Mouse (Mus musculus) heart, postnatal 10 days (tissue): Measurements from ENCODE around the gene Pym1. TPM values are rescaled to one million over a fixed set of nuclear protein-coding genes. Genes with fewer than 3 reads are reported as not detected.
A peak's percentile ranks its signal among the peaks of the same experiment; 100 is the strongest.
"Not testable (repeated sequence)": the region's sequence is repeated elsewhere in the genome, so short reads cannot be mapped to it uniquely, and the experiment has no call there.

Experiments
- DNase-seq, 2 experiments: peaks; one replicate each; pipeline ENCODE4 v3.0.0; 2021
- intact Hi-C: fragments of 180-260 bp; cut with DNase I; formaldehyde crosslinking; loops from one replicate; pipeline ENCODE4 v1.15.1; 2025
- total RNA-seq, 2 experiments: library from RNA; stranded (reverse); gene quantifications; 2 replicates each; pipeline ENCODE4 v1.2.3; 2021

The Pym1 gene
- 10 to 100 TPM; 14.5 to 18.4 TPM for total RNA-seq

DNA sequence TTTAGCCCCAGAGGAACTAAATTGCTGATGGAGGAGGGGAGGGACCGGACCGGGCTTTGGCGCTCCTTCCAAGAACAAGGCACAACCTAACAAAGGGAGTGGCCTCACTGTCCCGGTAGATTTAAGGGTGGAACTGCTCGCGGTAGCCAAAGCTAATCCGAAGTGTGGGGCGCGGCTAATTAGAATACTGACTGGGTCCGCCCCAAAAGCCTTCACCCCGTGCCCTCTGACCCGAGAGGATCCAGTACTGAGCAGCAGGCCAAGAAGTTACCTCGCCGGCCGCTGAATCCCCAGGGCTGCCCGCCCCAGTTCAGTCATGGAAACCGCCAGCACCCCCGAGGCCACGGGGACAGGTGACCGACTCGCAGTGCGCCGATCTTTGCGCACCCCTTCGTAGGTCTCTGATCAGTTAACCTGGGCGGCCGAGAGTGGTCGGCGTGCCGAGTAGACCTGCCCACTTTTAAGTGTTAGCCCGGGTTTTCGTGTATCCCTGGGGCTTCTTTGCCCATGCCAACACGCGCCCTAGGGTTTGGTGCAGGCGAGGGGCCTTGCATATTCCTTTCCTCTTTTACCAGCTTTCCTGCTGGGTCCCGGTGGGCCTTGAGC is at the start of gene Pym1:
Pym1 (plus strand) TSS at position 244 of the 606 bp plus-strand sequence.
- DNase-seq, result peak; percentile 80 to 82
- intact Hi-C loops, result loop anchor here (1.0 kb wide), 1 partner anchor 57 kb away; the partner anchor contains the start of genes Dnajc14 and Tmem198b

DNA sequence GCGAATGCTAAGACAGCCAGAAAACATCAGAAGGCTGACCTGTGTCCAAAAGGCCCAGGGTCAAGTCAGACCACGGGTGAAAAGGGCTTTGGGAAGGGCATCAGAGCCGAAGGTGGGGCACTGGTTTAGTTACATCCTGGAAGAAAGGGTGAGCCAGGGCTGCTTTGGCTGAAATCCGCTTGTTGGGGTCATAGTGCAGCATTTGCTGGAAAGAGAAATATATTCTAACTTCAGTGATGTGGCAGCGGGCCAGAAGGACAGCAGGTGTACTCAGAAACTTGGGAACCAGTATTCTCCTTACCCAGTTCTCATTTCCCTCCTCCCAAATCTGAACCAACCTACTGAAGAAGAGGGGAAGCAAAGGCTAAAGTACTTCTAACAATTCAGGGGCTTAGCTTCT is 48.7 kb upstream of the Pym1 start:
- intact Hi-C loops, result no loop called here
- DNase-seq, result no peak

DNA sequence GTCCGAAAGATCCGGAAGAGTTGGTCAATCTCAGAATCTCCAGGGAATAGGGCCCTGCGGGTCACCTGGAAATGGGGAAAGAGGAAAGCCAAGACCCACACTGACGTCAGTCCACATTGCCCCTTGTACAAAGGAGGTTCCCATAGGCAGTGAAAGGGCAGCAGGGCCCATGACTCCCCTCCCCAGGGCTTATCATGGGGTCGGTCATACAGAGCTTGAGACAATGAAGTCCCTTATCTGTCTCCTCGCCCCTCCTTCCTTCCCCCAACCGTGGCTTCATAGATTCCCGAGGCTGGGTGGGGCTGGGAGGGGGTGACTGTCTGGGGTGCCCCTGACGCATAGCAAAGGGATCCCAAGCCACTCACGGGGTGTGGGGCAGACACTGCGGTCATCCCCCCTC is 48.1 kb upstream of the Pym1 start:
- intact Hi-C loops, result no loop called here
- no peak for DNase-seq

DNA sequence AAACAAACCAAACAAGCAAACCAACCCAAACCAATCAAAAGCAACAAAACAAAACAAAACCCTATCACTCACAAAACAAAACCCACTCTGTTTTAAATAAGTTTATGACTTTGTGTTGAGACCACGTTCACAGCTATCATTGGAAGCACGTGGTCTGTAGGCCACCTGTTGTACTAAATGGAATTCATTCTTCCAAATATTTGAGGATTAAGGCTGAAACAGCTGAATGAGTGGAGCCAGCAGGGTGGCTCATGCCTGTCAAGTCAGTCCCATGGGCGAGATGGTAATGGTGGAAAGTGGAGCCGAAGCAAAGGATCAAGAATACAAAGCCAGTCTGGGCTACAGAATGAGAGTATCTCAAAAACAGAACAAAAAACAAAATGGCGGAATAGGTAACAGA is 47.0 kb upstream of the Pym1 start:
- no peak for DNase-seq
- intact Hi-C loops, result no loop called here

DNA sequence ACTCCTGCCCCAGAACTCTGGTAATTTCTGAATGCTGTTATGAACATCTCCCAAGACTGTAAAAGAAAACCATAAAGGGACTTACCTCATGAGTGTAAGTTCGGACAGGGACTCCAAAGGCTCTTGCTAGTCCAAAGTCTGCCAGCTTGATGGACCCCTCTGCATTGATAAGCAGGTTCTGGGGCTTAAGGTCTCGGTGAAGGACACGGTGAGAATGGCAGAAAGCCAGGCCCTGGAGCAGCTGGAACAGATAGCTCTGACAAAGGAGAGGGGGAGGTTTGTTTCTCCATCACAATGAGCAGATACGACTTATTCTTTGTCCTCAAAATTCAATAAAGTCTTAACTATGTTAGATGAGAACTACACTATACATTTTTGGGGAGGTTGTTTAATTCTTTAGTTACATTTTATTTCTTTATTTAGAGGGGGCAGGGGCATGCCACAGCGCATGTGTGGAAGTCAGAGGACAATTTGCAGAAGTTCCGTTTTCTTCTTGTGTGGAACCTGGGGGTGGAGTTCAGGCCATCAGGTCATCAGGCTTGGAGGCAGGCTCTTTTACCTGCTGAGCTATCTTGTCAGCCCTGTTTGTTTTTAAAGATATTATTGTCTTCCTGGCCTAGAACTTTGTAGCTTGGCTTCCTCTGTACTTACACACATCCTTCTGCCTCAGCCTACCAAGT is 45.2 kb upstream of the Pym1 start:
- no peak for DNase-seq
- intact Hi-C loops, result no loop called here

DNA sequence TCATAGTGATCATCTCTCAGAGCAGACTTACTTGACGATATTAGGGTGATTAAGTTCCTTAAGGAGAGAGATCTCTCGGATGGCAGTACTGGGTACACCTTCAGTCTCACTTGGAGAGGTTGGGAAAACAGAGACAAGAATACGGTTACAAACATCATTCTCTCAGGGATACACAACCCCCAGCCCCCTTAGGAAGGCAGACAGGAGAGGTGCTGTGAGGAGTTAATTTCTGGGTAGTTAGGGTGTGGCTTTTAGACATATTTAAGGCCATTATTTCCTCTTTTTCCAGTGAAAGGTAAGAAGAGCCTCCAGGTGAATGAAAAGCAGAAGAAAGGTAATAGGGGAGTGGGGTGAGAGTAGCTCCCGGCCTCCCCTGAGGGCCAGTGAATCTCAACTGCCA is 43.8 kb upstream of the Pym1 start, which contains the start of gene Pmel:
Pmel (plus strand) TSS at position 301 of the 400 bp plus-strand sequence.
- no peak for DNase-seq
- intact Hi-C loops, result loop anchor here (2.0 kb wide), 1 partner anchor 41 kb away; the partner anchor contains the start of gene Dgka

DNA sequence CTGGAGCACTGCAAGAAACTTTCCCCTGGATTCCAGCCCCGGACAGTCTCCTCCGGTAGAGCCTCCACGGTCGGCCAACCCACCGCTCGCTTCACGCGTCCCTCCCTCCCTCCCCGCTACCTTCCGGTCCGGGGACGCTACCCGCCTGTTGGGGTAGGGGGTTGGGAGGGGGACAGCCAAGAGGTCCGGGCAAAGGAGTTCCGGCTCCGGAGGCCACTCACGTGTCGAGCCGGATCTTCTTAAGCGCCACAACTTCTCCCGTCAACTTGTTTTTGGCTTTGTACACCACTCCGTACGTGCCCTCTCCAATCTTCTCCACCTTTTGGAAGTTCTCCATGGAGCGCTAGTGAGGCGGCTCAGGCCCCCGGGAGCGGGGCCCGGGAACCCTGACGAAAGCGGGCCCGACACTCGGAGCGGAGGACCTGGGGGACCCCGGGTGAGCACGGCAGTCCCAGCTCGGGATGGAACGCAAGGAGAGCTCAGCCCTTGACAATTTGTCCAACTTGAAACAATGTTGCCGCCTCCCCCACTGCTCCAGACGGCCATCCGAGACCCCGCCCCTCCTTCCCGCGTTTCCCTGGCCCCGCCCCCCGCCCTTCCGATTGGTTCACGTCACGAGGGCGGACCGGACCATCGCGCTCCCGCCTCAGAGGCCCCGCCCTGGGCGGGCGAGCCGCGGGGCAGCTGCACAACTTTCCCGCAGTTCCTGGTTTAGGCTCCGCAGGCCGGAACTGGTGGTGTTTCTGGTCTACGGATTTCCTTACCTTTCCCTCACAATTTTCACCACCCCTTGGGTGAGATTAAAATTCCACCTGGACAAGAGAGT is 43.0 kb upstream of the Pym1 start, which contains the start of gene Cdk2:
Cdk2 (minus strand) TSS at position 541 of the 826 bp plus-strand sequence.
- intact Hi-C loops, result loop anchor here (2.0 kb wide), 1 partner anchor 40 kb away; the partner anchor contains the start of gene Dgka
- peak; percentile 94 for DNase-seq

DNA sequence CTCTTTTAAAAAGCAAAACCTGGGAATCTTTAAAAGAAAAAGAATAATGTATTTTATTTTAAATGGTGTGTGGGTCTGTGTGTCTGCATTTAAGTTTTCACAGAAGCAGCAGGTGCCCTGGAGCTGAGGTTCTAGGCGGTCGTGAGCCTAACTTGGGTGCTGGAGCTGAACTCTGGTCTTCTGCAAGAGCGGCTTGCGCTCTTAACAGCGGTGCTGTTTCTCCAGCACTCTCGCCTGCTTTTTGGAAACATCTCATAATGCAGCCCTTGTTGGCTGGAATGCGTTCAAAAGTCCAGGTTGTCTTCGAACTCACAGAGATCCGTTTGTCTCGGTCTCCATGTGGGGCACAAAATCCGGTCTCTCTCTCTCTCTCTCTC is 42.4 kb upstream of the Pym1 start:
- DNase-seq, result peak in 1 of 2 experiments; percentile 28
- intact Hi-C loops, result loop anchor here (2.0 kb wide), 1 partner anchor 39 kb away; the partner anchor contains the start of gene Dgka

DNA sequence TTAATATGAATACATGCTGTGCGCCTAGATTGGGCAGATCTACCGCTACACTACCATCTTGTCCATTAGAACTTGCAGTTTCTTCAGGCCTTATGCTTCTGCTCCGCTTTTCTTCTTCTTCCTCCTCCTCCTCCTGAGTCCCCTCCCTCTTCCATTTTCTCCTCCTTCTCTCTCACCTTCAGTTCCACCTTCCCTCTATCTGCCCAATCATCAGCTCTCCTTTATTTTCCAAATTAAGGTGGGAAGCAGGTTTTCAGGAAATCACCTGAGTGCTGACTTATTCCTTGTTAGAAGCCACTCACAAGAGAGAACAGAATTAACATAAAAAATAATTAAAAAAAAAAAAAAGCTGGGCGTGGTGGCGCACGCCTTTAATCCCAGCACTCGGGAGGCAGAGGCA is 36.4 kb upstream of the Pym1 start:
- DNase-seq, intact Hi-C loops: not testable (repeated sequence)

DNA sequence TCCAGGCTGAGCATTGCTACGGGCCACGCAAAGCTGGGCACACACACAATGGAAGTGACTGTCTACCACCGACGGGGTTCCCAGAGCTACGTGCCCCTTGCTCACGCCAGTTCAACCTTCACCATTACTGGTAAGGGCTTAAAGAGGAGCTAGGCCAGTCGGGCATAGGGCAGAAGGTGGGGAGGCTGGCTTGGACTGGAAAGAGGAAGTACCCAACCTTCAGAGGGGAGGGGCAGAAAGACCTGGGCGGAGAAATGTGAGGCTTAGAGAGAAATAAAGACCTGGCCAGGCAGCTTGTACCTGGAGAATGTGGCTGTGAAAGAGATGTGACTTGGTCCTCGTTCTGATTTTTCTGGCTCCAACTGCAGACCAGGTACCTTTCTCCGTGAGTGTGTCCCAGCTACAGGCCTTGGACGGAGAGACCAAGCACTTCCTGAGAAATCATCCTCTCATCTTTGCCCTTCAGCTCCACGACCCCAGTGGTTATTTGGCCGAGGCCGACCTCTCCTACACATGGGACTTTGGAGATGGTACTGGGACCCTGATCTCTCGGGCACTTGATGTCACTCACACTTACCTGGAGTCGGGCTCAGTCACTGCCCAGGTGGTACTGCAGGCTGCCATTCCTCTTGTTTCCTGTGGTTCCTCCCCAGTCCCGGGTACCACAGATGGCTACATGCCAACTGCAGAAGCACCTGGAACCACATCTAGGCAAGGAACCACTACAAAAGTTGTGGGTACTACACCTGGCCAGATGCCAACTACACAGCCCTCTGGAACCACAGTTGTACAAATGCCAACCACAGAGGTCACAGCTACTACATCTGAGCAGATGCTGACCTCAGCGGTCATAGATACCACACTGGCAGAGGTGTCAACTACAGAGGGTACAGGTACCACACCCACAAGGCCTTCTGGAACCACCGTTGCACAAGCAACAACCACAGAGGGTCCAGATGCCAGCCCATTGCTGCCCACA is 31.8 kb upstream of the Pym1 start:
- intact Hi-C loops, result no loop called here
- DNase-seq, result no peak

DNA sequence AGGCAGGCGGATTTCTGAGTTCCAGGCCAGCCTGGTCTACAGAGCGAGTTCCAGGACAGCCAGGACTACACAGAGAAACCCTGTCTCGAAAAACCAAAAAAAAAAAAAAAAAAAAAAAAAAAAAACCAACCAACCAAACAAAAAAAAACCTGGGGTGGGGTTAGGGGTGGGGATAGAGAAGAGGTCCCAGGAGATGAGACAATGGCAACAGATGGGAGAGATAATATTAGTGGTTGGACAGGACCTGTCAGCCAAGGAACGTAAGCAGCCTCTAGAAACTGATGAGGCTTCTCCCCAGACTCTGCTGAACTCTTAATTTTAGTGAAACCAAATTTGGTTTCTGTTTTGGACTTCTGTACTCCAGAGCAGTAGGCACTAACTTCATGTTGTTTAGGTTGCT is 22.2 kb upstream of the Pym1 start:
- intact Hi-C loops, result not testable (repeated sequence)

DNA sequence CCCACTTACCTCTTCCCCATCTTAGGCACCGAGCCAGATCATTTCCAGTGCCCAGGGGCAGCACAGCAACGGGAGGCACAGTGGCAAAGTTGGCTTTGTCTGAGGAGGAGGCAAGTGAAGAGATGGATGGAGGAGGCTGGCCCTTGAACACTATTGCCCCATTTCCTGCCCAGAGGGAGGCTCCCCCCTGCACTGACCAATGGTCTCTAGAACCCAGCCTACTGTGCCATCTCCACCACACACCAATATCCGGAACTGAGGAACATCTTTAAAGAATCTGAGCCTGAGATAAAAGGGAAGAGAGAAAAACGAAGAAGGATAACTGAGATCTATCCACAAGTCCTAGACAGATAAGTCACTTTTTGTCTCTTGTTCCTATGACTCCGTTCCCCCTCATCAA is 19.6 kb upstream of the Pym1 start:
- intact Hi-C loops, result no loop called here
- no peak for DNase-seq

More for the DNA sequence above, 22.2 kb upstream of the Pym1 start:
- DNase-seq, result not testable (repeated sequence)

DNA sequence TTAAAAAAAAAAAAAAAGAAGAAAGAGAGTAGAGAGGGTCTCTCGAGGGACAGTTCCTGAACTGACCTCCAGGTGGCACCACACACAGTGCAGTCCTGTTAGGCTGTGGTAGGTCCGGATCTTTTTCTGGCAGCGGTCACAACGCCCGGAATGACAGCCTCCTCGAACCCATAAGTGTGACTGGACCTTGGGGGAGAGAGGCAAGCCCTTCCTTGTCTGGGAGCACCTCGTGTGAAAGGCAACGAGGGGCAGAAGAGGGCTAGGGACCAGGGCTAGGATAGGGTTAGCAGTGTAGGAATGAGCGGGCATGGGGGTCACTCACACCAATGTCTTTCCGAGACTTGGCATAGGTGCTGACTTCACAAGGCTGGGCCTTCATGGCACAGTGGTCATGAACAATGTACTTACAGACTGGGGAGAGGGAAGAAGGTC is 16.7 kb upstream of the Pym1 start:
- intact Hi-C loops, result loop anchor here (2.0 to 10.0 kb wide), 2 partner anchors 164 to 244 kb away; no protein-coding TSS in a partner anchor
- DNase-seq, result peak; percentile 75 to 89

DNA sequence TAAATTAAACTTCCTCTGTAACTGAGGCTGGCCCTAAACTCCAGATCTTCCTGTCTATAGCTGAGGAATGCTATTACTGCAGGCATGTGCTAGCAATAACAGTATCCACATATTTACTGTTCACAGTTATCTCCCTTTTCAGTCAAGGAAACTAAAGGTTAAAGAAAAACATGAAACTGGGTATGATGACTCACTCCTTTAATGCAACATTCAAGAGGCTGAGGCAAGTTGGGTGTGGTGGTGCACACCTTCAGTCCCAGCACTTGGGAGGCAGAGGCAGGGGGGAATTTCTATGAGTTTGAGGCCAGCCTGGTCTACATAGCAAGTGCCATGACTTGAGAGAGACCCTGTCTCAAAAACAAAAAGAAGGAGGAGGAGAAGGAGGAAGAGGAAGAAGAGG is 15.7 kb upstream of the Pym1 start:
- intact Hi-C loops, result loop anchor here (2.0 to 10.0 kb wide), 2 partner anchors 163 to 243 kb away; no protein-coding TSS in a partner anchor

DNA sequence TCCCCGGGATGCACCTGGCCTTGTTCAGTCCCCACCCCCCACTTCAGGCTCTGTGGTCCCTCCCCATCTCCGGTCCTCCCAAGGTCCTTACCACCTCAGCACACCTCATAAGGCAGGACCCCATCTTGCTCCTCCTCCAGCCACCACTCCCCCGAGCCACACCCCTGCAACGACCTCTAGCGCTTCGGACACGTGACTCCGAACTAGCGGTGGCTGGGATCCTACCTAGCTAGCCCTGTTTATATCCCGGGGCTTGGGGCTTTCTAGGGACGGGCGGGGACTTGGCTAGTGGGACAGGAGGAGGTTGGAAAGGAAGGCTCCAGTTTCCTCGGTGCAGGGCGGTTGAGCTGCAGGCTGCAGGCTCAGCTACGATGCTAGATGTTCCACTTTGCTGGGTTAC is 10.3 kb upstream of the Pym1 start:
- intact Hi-C loops, result loop anchor here (10.0 kb wide), 1 partner anchor 237 kb away; no protein-coding TSS in a partner anchor
- peak in 1 of 2 experiments; percentile 13 for DNase-seq

More for the DNA sequence above, 15.7 kb upstream of the Pym1 start:
- DNase-seq, result no peak

DNA sequence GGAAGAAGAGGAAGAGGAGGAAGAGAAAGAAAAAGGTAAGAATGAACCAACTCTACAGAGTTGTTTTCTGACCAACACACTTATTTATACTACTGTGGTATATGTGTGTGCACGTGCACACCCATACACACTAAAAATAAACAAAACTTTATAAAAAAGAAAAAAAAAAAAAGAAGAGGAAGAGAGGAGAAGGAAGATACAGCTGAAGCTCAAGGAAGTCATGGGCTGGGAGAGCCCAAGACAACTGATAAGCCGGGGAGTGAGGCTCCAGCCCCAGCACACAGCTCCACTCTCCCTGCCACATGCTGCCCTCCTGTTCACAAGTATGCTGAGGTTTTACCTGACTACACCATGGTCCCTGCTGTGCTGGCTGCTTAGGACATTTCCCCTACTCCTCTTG is 7.4 kb upstream of the Pym1 start:
- intact Hi-C loops, result no loop called here
- DNase-seq, result no peak

DNA sequence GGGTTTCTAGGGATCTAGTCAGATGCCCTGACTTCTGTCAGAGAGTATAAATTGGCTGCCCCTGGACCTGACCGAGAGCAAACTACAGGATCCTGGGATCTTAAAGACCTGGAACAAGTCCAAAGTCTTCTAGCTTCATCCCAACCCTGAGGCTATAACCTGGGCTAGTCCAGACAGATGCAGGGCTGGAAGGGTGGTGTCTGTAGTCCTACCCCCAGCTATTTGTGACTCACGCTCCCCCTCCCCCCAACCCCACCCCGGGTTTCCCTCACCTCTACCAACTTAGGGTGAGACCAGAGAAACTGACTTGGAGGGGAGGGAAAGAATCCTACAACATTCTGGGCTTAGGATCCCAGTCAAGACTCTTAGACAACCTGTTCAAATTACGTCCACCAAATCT is 5.1 kb upstream of the Pym1 start:
- intact Hi-C loops, result no loop called here
- DNase-seq, result no peak

DNA sequence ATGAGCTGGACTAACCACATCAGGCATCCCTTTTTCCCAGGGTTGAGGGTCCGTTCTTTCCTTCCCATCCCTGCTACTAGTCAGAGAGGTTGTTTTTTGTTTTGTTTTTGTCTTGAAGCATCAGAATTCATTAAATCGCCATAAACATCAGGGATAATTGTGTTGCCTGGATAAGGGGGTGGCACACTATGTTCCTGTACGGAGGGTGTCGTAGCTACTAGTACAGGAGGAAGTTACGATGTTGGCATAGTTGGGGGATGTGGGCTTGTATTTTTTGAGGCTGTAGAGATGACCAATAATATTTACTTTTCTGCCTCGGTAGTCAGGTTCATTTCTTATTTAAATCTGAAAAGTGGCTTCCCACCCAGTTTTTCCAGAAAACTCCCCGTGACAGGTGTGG is 4.5 kb upstream of the Pym1 start:
- intact Hi-C loops, result no loop called here
- peak in 1 of 2 experiments; percentile 25 for DNase-seq

DNA sequence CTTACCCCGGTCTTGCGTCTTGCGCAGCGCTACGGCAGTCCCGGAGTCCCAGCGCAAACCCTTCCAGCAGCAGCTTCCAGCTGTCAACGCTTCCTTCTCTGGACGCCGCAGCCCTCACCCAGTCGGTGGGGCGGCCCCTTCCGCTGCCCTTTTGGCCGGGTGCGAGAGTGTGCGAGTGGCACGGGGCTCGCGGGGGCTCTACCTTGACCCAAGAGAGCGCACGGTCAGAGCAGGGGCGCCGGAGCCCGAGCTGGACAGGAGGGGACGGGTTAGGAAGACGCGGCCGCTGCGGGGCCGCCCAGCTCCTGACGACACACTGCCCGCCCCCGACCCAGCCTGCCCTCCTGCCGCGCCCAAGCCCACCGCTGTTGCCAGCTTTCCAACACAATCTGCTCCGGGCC is 3.9 kb upstream of the Pym1 start:
- intact Hi-C loops, result loop anchor here (2.0 kb wide), 1 partner anchor 39 kb away; the partner anchor contains the start of genes Cdk2 and Pmel

More for the DNA sequence above, 3.9 kb upstream of the Pym1 start:
- DNase-seq, result peak; percentile 80 to 82
